Comparison of ENCODE assay signal across 28 mouse cellular contexts in genomic region chr1:39729919-39730318, GRCm38 (mm10). TPM values are rescaled to one million over a fixed set of nuclear protein-coding genes. Genes with fewer than 3 reads are reported as not detected.
DNase-seq lines count a peak whose midpoint lies in the region; ATAC-seq lines count a peak whose summit lies in the region.
"Had no signal": no experiment of that assay in that cellular context is flagged by ENCODE, and none has a peak within 500 bp of the region (broad histone marks: within the 10 kb centered on the region; RNA-seq: fewer than 3 reads in every experiment).

No protein-coding gene starts in this region.

- no peak for ATAC-seq in heart, embryonic 11.5 days (replicated peaks; ENCODE audit: insufficient number of reproducible peaks, low FRiP score, low TSS enrichment)
- ATAC-seq in granulocyte monocyte progenitor cell, adult 5-6 weeks (replicated peaks; ENCODE audit: poor library complexity, severe bottlenecking), result peak; percentile 78
- ATAC-seq: activated CD4-positive, CD25-positive, alpha-beta regulatory T cell, adult 4 months; CD4-positive, CD25-positive, alpha-beta regulatory T cell, adult 4 months; forebrain, embryonic 15.5 days; forebrain, postnatal 0 days; Patski had no signal

- H3K4me2 ChIP-seq in heart, embryonic 11.5 days, result no peak overlapping the region
- H3K4me2 ChIP-seq: embryonic facial prominence, embryonic 13.5 days; embryonic facial prominence, embryonic 15.5 days; forebrain, embryonic 13.5 days; forebrain, embryonic 15.5 days had no signal

- no peak overlapping the region for H3K27ac ChIP-seq in heart, embryonic 11.5 days (ENCODE audit: low read depth, low read length)
- H3K27ac ChIP-seq: embryonic facial prominence, embryonic 13.5 days; embryonic facial prominence, embryonic 15.5 days; forebrain, embryonic 13.5 days; forebrain, embryonic 15.5 days had no signal

- no peak overlapping the region for H3K4me3 ChIP-seq in heart, embryonic 11.5 days (ENCODE audit: low read depth, low read length)
- H3K4me3 ChIP-seq: embryonic facial prominence, embryonic 13.5 days; embryonic facial prominence, embryonic 15.5 days; erythroblast, embryonic 14.5 days; forebrain, embryonic 13.5 days; forebrain, embryonic 15.5 days had no signal

- no peak overlapping the region for H3K9ac ChIP-seq in heart, embryonic 11.5 days (ENCODE audit: low read depth, low read length)
- H3K9ac ChIP-seq: embryonic facial prominence, embryonic 13.5 days; embryonic facial prominence, embryonic 15.5 days; forebrain, embryonic 13.5 days; forebrain, embryonic 15.5 days; forebrain, postnatal 0 days had no signal

- no peaks in the 10 kb centered on the region for H3K27me3 ChIP-seq in heart, embryonic 11.5 days (ENCODE audit: control insufficient read depth, insufficient read depth, low read length)
- H3K27me3 ChIP-seq: CH12.LX; embryonic facial prominence, embryonic 13.5 days; embryonic facial prominence, embryonic 15.5 days; Patski had no signal

- no peaks in the 10 kb centered on the region for H3K36me3 ChIP-seq in heart, embryonic 11.5 days (ENCODE audit: control insufficient read depth, insufficient read depth, low read length)
- H3K36me3 ChIP-seq: embryonic facial prominence, embryonic 13.5 days; embryonic facial prominence, embryonic 15.5 days; forebrain, embryonic 15.5 days; G1E had no signal

- no peaks in the 10 kb centered on the region for H3K9me3 ChIP-seq in heart, embryonic 11.5 days (replicated peaks; ENCODE audit: control insufficient read depth, low read length)
- H3K9me3 ChIP-seq: embryonic facial prominence, embryonic 13.5 days; embryonic facial prominence, embryonic 15.5 days; forebrain, embryonic 13.5 days; forebrain, embryonic 15.5 days; G1E had no signal

- H3K4me1 ChIP-seq in heart, embryonic 11.5 days (ENCODE audit: control insufficient read depth, insufficient read depth, low read length), result peaks cover 15% of the 10 kb centered on the region; the same call in 1 of the 2 replicates

- WGBS in heart, embryonic 11.5 days (ENCODE audit: insufficient replicate concordance), result 79% methylated on average over 6 of the region's 6 CpGs

- DNase-seq in heart, adult 11 months, result peak; percentile 89
- DNase-seq in fat pad, adult 2 months (ENCODE audit: extremely low read depth, low read depth, low spot score), result peak; percentile 81
- DNase-seq in testis, postnatal 14 days (ENCODE audit: low spot score), result no peak
- DNase-seq in cerebellum, postnatal 25 days, result no peak
- DNase-seq in right cerebral cortex, postnatal 25 days, result no peak
- DNase-seq: adrenal gland, adult 2 months; adrenal gland, postnatal 10 days; adrenal gland, postnatal 25 days; B cell, adult 2 months; cerebellum, adult 11-12 months; cerebellum, adult 2 months; cerebellum, adult 9-10 months; cerebellum, postnatal 10 days; cerebellum, postnatal 36 days; embryo, embryonic 11 days; forebrain, postnatal 0 days had no signal

RNA-seq across cellular contexts. Expression of gene Rfx8, which starts 9.1 kb away (rescaled TPM):
- polyA plus RNA-seq in heart, embryonic 11.5 days (2014; fragmentation: Nextera tagmentation; extraction: Ambion mirVana), result 0.74 and 1.5 TPM in 2 replicates
- not detected in 2 replicates for total RNA-seq in granulocyte monocyte progenitor cell, adult 5-6 weeks (2014; fragmentation: Nextera tagmentation)
- 0.86 TPM in 1 of 2 replicates, not detected in the other for total RNA-seq in granulocyte monocyte progenitor cell, adult 5-6 weeks (2017)
- total RNA-seq: adrenal gland, adult 2 months; CH12.LX had no signal
- polyA plus RNA-seq: activated CD4-positive, CD25-positive, alpha-beta regulatory T cell, adult 4 months; CD4-positive, CD25-positive, alpha-beta regulatory T cell, adult 4 months; forebrain, embryonic 15.5 days; G1E; Patski had no signal

Comparison
In these comparisons a context has a peak if more than half of its experiments do, and no peak if none do; other contexts are left out.
1. DNase-seq: peak in heart, adult 11 months (single experiment) and fat pad, adult 2 months (single experiment); none in testis, postnatal 14 days (single experiment), cerebellum, postnatal 25 days (0 of 2) and right cerebral cortex, postnatal 25 days (single experiment).